Mouse (Mus musculus): ENCODE results near the gene Orc3. TPM values are rescaled to one million over a fixed set of nuclear protein-coding genes. Genes with fewer than 3 reads are reported as not detected.

The Orc3 gene
- total RNA-seq, 2 experiments from 2014 or later: 107 to 110 TPM

GRCm38 (mm10) chr4:34526771-34527170 lies 88.0 kb downstream of the Orc3 start:
- no peak for ATAC-seq (replicated peaks; ENCODE audit: low FRiP score, low TSS enrichment, poor library complexity, severe bottlenecking)

- no peak for ATAC-seq (replicated peaks; ENCODE audit: low FRiP score, low TSS enrichment, poor library complexity, severe bottlenecking)
These were observed 91.2 kb downstream of the Orc3 start for GRCm38 (mm10) chr4:34523586-34523985.

GRCm38 (mm10) chr4:34522846-34523245 lies 91.9 kb downstream of the Orc3 start:
- no peak for ATAC-seq (replicated peaks; ENCODE audit: low FRiP score, low TSS enrichment, poor library complexity, severe bottlenecking)

Other genes starting within 250 kb of the Orc3 start
- 37.6 and 38.2 TPM in 2 replicates for gene Akirin2, start 64.0 kb downstream of the Orc3 start, total RNA-seq (2014; fragmentation: Nextera tagmentation)
- 34.5 and 48.6 TPM in 2 replicates for gene Akirin2, start 64.0 kb downstream of the Orc3 start, total RNA-seq (2017)
- 32.4 and 39.2 TPM in 2 replicates for gene Rars2, start within 50 bp of the Orc3 start, total RNA-seq (2014; fragmentation: Nextera tagmentation)
- 53.6 and 66.6 TPM in 2 replicates for gene Rars2, start within 50 bp of the Orc3 start, total RNA-seq (2017)
- gene Slc35a1, start 72.5 kb upstream of the Orc3 start, total RNA-seq (2014; fragmentation: Nextera tagmentation): 24.4 and 26.3 TPM in 2 replicates
- gene Slc35a1, start 72.5 kb upstream of the Orc3 start, total RNA-seq (2017): 24.8 and 29.1 TPM in 2 replicates
- gene Cfap206, start 115.3 kb upstream of the Orc3 start, total RNA-seq (2014; fragmentation: Nextera tagmentation): not detected in 2 replicates
- not detected in 2 replicates for gene Cfap206, start 115.3 kb upstream of the Orc3 start, total RNA-seq (2017)
- gene Gm136, start 141.3 kb upstream of the Orc3 start, total RNA-seq (2014; fragmentation: Nextera tagmentation): not detected in 2 replicates
- gene Gm136, start 141.3 kb upstream of the Orc3 start, total RNA-seq (2017): not detected in 2 replicates
- 48.8 and 60.4 TPM in 2 replicates for gene Smim8, start 163.5 kb upstream of the Orc3 start, total RNA-seq (2014; fragmentation: Nextera tagmentation)
- gene Smim8, start 163.5 kb upstream of the Orc3 start, total RNA-seq (2017): 38.2 and 62.6 TPM in 2 replicates